Mouse (Mus musculus): ENCODE data around the gene Lbx1. TPM values are rescaled to one million over a fixed set of nuclear protein-coding genes. Genes with fewer than 3 reads are reported as not detected.

The Lbx1 gene
- polyA plus RNA-seq, 1 experiment from 2014 or later: 0.11 TPM

Other genes starting within 250 kb of the Lbx1 start
- 7.0 and 7.2 TPM in 2 replicates for gene Sema4g, start 246.7 kb downstream of the Lbx1 start, polyA plus RNA-seq (2014; fragmentation: Nextera tagmentation; extraction: Ambion mirVana)
- 19.6 and 19.9 TPM in 2 replicates for gene Twnk, start 230.1 kb downstream of the Lbx1 start, polyA plus RNA-seq (2014; fragmentation: Nextera tagmentation; extraction: Ambion mirVana)
- 69.9 and 83.2 TPM in 2 replicates for gene Mrpl43, start 229.4 kb downstream of the Lbx1 start, polyA plus RNA-seq (2014; fragmentation: Nextera tagmentation; extraction: Ambion mirVana)
- 59.1 and 68.2 TPM in 2 replicates for gene Lzts2, start 221.4 kb downstream of the Lbx1 start, polyA plus RNA-seq (2014; fragmentation: Nextera tagmentation; extraction: Ambion mirVana)
- 1.3 and 1.4 TPM in 2 replicates for gene Pdzd7, start 190.1 kb downstream of the Lbx1 start, polyA plus RNA-seq (2014; fragmentation: Nextera tagmentation; extraction: Ambion mirVana)
- 11.0 and 18.3 TPM in 2 replicates for gene Sfxn3, start 188.3 kb downstream of the Lbx1 start, polyA plus RNA-seq (2014; fragmentation: Nextera tagmentation; extraction: Ambion mirVana)
- gene Kazald1, start 160.6 kb downstream of the Lbx1 start, polyA plus RNA-seq (2014; fragmentation: Nextera tagmentation; extraction: Ambion mirVana): 10.7 and 10.9 TPM in 2 replicates
- gene Tlx1, start 85.1 kb downstream of the Lbx1 start, polyA plus RNA-seq (2014; fragmentation: Nextera tagmentation; extraction: Ambion mirVana): 0.26 TPM in 1 of 2 replicates, not detected in the other
- gene Btrc, start 127.9 kb upstream of the Lbx1 start, polyA plus RNA-seq (2014; fragmentation: Nextera tagmentation; extraction: Ambion mirVana): 41.6 and 54.9 TPM in 2 replicates